ENCODE assay signal across 14 mouse cellular contexts in the genomic region with DNA sequence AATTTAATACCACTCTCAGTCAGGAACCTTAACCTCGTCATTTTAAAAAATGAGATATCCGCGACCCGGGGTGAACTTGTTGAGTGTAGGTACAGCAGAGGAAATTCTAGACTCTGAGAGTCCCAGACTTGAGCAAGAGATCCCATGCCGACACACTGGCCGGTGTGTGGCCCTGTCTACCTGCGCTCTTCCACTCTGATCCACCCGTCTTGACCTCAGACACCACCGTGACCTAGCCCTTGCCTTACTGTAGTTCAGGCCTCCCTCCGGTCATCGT. TPM values are rescaled to one million over a fixed set of nuclear protein-coding genes. Genes with fewer than 3 reads are reported as not detected.
A peak's percentile ranks its signal among the peaks of the same experiment; 100 is the strongest.
DNase-seq lines count a peak whose midpoint lies in the region; ATAC-seq lines count a peak whose summit lies in the region.
"Had no signal": no experiment of that assay in that cellular context is flagged by ENCODE, and none has a peak within 500 bp of the region (broad histone marks: within the 10 kb centered on the region; RNA-seq: fewer than 3 reads in every experiment).

No protein-coding gene starts in this region.

- H3K4me3 ChIP-seq in hindbrain, embryonic 11.5 days (ENCODE audit: low read depth, low read length): no peak overlapping the region
- H3K4me3 ChIP-seq in hindbrain, embryonic 13.5 days: no peak overlapping the region
- H3K4me3 ChIP-seq in embryonic facial prominence, embryonic 10.5 days: peak overlapping the region; percentile 62; the same call in 1 of the 2 replicates
- H3K4me3 ChIP-seq in embryonic facial prominence, embryonic 14.5 days (ENCODE audit: low read depth, low read length): peak overlapping the region; percentile 10; the same call in 1 of the 2 replicates
- no peak overlapping the region for H3K4me3 ChIP-seq in midbrain, embryonic 16.5 days (ENCODE audit: low read depth, low read length)

- no peak overlapping the region for H3K27ac ChIP-seq in hindbrain, embryonic 11.5 days (ENCODE audit: low read depth, low read length)
- no peak overlapping the region for H3K27ac ChIP-seq in hindbrain, embryonic 13.5 days
- H3K27ac ChIP-seq in embryonic facial prominence, embryonic 10.5 days (replicated peaks): peak overlapping the region; percentile 84; the same call in 1 of the 2 replicates
- no peak overlapping the region for H3K27ac ChIP-seq in embryonic facial prominence, embryonic 14.5 days (replicated peaks; ENCODE audit: low read depth, low read length)
- no peak overlapping the region for H3K27ac ChIP-seq in midbrain, embryonic 16.5 days (ENCODE audit: low read length)
- H3K27ac ChIP-seq: forebrain, embryonic 13.5 days; liver, embryonic 12.5 days; stomach, embryonic 15.5 days had no signal

- peaks cover 9% of the 10 kb centered on the region for H3K4me1 ChIP-seq in hindbrain, embryonic 11.5 days (replicated peaks; ENCODE audit: control insufficient read depth, insufficient read depth, low read length)
- H3K4me1 ChIP-seq in hindbrain, embryonic 13.5 days (replicated peaks): peaks cover 18% of the 10 kb centered on the region
- peaks cover 42% of the 10 kb centered on the region for H3K4me1 ChIP-seq in embryonic facial prominence, embryonic 10.5 days
- peaks cover 6% of the 10 kb centered on the region; the same call in 1 of the 2 replicates for H3K4me1 ChIP-seq in embryonic facial prominence, embryonic 14.5 days (ENCODE audit: control insufficient read depth, insufficient read depth, low read length)
- peaks cover 9% of the 10 kb centered on the region for H3K4me1 ChIP-seq in midbrain, embryonic 16.5 days (ENCODE audit: control insufficient read depth, insufficient read depth, low read length)
- H3K4me1 ChIP-seq: liver, embryonic 12.5 days had no signal

- no peaks in the 10 kb centered on the region for H3K9me3 ChIP-seq in hindbrain, embryonic 11.5 days (ENCODE audit: control insufficient read depth, low read length)
- H3K9me3 ChIP-seq in hindbrain, embryonic 13.5 days: no peaks in the 10 kb centered on the region
- H3K9me3 ChIP-seq in embryonic facial prominence, embryonic 10.5 days: no peaks in the 10 kb centered on the region
- H3K9me3 ChIP-seq in embryonic facial prominence, embryonic 14.5 days (ENCODE audit: control insufficient read depth, low read length): no peaks in the 10 kb centered on the region
- no peaks in the 10 kb centered on the region for H3K9me3 ChIP-seq in midbrain, embryonic 16.5 days (replicated peaks; ENCODE audit: control insufficient read depth, low read length, poor library complexity, severe bottlenecking)
- H3K9me3 ChIP-seq: forebrain, embryonic 13.5 days; liver, embryonic 12.5 days; stomach, embryonic 15.5 days had no signal

- WGBS in hindbrain, embryonic 11.5 days: 0% methylated on average over 11 of the region's 11 CpGs
- WGBS in hindbrain, embryonic 13.5 days: 2% methylated on average over 11 of the region's 11 CpGs
- 2% methylated on average over 11 of the region's 11 CpGs for WGBS in embryonic facial prominence, embryonic 10.5 days
- 5% methylated on average over 11 of the region's 11 CpGs for WGBS in embryonic facial prominence, embryonic 14.5 days
- WGBS in midbrain, embryonic 16.5 days: 2% methylated on average over 11 of the region's 11 CpGs

- H3K9ac ChIP-seq in hindbrain, embryonic 11.5 days (ENCODE audit: low read depth, low read length): no peak overlapping the region
- no peak overlapping the region for H3K9ac ChIP-seq in hindbrain, embryonic 13.5 days
- no peak overlapping the region for H3K9ac ChIP-seq in embryonic facial prominence, embryonic 14.5 days (ENCODE audit: low read depth, low read length)
- H3K9ac ChIP-seq in midbrain, embryonic 16.5 days (ENCODE audit: low read depth, low read length): no peak overlapping the region
- H3K9ac ChIP-seq: forebrain, embryonic 13.5 days; liver, embryonic 12.5 days; lung, embryonic 14.5 days; stomach, embryonic 15.5 days had no signal

- DNase-seq in hindbrain, embryonic 11.5 days (ENCODE audit: low spot score): peak; percentile 45
- DNase-seq in embryonic facial prominence, embryonic 10.5 days (ENCODE audit: low spot score): peak; percentile 49
- DNase-seq in embryonic facial prominence, embryonic 14.5 days (ENCODE audit: low spot score): no peak
- no peak for DNase-seq in cerebellum, postnatal 36 days
- DNase-seq: gastrocnemius, postnatal 36 days; thymus, adult 2 months had no signal

- H3K36me3 ChIP-seq in hindbrain, embryonic 11.5 days (ENCODE audit: control insufficient read depth, insufficient read depth, low read length): no peaks in the 10 kb centered on the region
- H3K36me3 ChIP-seq in hindbrain, embryonic 13.5 days: no peaks in the 10 kb centered on the region
- no peaks in the 10 kb centered on the region for H3K36me3 ChIP-seq in embryonic facial prominence, embryonic 10.5 days (replicated peaks)
- H3K36me3 ChIP-seq in embryonic facial prominence, embryonic 14.5 days (ENCODE audit: control insufficient read depth, insufficient read depth, low read length): no peaks in the 10 kb centered on the region
- no peaks in the 10 kb centered on the region for H3K36me3 ChIP-seq in midbrain, embryonic 16.5 days (ENCODE audit: control insufficient read depth, insufficient read depth, low read length)
- H3K36me3 ChIP-seq: liver, embryonic 12.5 days; stomach, embryonic 15.5 days had no signal

- peaks cover 81% of the 10 kb centered on the region for H3K27me3 ChIP-seq in hindbrain, embryonic 11.5 days (ENCODE audit: control insufficient read depth, insufficient read depth, low read length)
- H3K27me3 ChIP-seq in hindbrain, embryonic 13.5 days: peaks cover 88% of the 10 kb centered on the region
- H3K27me3 ChIP-seq in embryonic facial prominence, embryonic 10.5 days (replicated peaks; ENCODE audit: low read depth, poor library complexity, severe bottlenecking): peaks cover 98% of the 10 kb centered on the region
- peaks cover 91% of the 10 kb centered on the region for H3K27me3 ChIP-seq in embryonic facial prominence, embryonic 14.5 days (replicated peaks; ENCODE audit: control insufficient read depth, insufficient read depth, low read length)
- peaks cover 45% of the 10 kb centered on the region for H3K27me3 ChIP-seq in midbrain, embryonic 16.5 days (ENCODE audit: control insufficient read depth, insufficient read depth, low read depth, low read length)

- no peak overlapping the region for H3K4me2 ChIP-seq in hindbrain, embryonic 11.5 days (replicated peaks; ENCODE audit: low read depth, low read length)
- H3K4me2 ChIP-seq in hindbrain, embryonic 13.5 days: no peak overlapping the region
- H3K4me2 ChIP-seq in embryonic facial prominence, embryonic 14.5 days (ENCODE audit: low read depth, low read length): peak overlapping the region; percentile 31
- H3K4me2 ChIP-seq in midbrain, embryonic 16.5 days (ENCODE audit: low read length): 0 out of 2 replicates have a peak overlapping the region, but pooled peaks have one; percentile 10

- no peak for ATAC-seq in hindbrain, embryonic 11.5 days (ENCODE audit: low FRiP score)
- ATAC-seq in hindbrain, embryonic 13.5 days (ENCODE audit: low FRiP score): no peak
- no peak for ATAC-seq in embryonic facial prominence, embryonic 14.5 days (ENCODE audit: low read depth)
- no peak for ATAC-seq in midbrain, embryonic 16.5 days
- ATAC-seq in inflammation-experienced regulatory T-cells, adult 6 months: no peak
- ATAC-seq: liver, embryonic 12.5 days had no signal

RNA-seq across cellular contexts. Expression of a gene that starts 1.1 kb away (rescaled TPM):
- polyA plus RNA-seq in hindbrain, embryonic 11.5 days (2014; fragmentation: Nextera tagmentation; extraction: Ambion mirVana): 2.9 and 4.9 TPM in 2 replicates
- 2.1 and 2.6 TPM in 2 replicates for polyA plus RNA-seq in hindbrain, embryonic 13.5 days (2015; fragmentation: Nextera tagmentation; extraction: Ambion mirVana)
- polyA plus RNA-seq in embryonic facial prominence, embryonic 10.5 days (2016; fragmentation: Nextera tagmentation; extraction: Ambion mirVana): 41.4 and 43.8 TPM in 2 replicates
- 37.7 and 38.6 TPM in 2 replicates for polyA plus RNA-seq in embryonic facial prominence, embryonic 14.5 days (2014; fragmentation: Nextera tagmentation; extraction: Ambion mirVana)
- 29.0 and 37.9 TPM in 2 replicates for polyA plus RNA-seq in midbrain, embryonic 16.5 days (2015; fragmentation: Nextera tagmentation; extraction: Ambion mirVana)
- under 1 TPM in 1 of 3 experiments, not detected in 2; 0.19 TPM for polyA plus RNA-seq in inflammation-experienced regulatory T-cells, adult 6 months (2017; shearing (Covaris generic))
- polyA plus RNA-seq: spleen, adult 2 months had no signal

Comparison
In these comparisons a context has a peak if more than half of its experiments do, and no peak if none do; other contexts are left out.
1. DNase-seq: peak in hindbrain, embryonic 11.5 days (single experiment) and embryonic facial prominence, embryonic 10.5 days (single experiment); none in embryonic facial prominence, embryonic 14.5 days (single experiment) and cerebellum, postnatal 36 days (0 of 2).
2. H3K4me2 ChIP-seq: peak in embryonic facial prominence, embryonic 14.5 days (single experiment) and midbrain, embryonic 16.5 days (single experiment); none in hindbrain, embryonic 11.5 days (single experiment) and hindbrain, embryonic 13.5 days (single experiment).
3. H3K4me3 ChIP-seq: peak in embryonic facial prominence, embryonic 10.5 days (single experiment) and embryonic facial prominence, embryonic 14.5 days (single experiment); none in hindbrain, embryonic 11.5 days (single experiment), hindbrain, embryonic 13.5 days (single experiment) and midbrain, embryonic 16.5 days (single experiment).